Mouse (Mus musculus) stomach, postnatal 0 days (tissue): ENCODE measurements around the gene Hoxb6.

Experiments
- CTCF ChIP-seq: IDR thresholded peaks from 2 replicates; pipeline ENCODE4 v1.5.1; 2016; ENCODE audit warnings: antibody characterized with exemption, low read depth, mild to moderate bottlenecking, moderate library complexity
- EP300 ChIP-seq: optimal IDR thresholded peaks from 2 replicates; pipeline ENCODE3; 2016; ENCODE audit warnings: antibody characterized with exemption

DNA sequence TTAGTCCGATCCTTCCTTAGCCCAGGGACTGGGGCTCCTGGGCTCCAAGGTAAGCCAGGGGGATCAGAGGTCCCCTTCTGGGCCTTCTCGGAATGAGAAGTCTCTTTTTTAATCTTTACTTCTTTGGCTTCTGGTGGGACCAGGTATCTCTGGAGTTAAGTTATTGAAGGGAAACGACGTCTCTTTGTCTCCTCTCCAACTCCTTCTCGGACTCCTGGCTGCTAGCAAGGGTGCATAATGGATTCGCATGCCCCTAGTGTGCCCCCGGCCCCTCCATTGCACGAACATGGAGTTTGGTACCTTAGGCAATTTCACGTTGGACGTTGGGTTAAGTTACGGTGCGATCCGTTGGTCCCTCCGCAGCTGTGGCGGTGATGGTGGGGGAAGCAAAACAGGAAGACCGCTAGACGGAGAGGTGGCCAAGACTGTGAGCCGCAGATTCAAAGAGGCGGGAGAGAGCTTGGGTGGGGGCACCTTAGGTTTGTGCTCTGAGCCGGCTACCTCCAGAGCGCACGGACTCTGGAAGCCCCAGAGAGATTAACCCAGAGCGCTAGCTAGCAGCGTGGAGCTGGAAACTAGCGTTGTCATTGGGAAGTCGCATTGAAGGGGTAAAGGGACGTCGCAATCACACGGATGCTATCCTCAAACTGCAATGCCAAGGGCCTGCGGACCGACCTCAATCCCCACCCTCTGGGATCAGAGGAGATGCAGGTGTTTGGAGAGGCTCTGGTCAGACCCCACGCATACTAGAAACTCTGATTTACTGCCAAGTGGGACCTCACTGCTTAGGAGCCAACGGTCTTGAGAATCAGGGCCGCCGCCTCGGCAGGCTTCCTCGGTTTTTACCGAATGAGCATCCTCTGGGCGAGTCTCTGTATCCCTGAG, 36.9 kb upstream of the Hoxb6 start:
- TF ChIP-seq CTCF: no peak
- TF ChIP-seq EP300: no peak
